Mouse (Mus musculus) left cerebral cortex, postnatal 14 days (tissue): ENCODE data around the gene Insl3. TPM values are rescaled to one million over a fixed set of nuclear protein-coding genes. Genes with fewer than 3 reads are reported as not detected.
"Not testable (repeated sequence)": the region's sequence is repeated elsewhere in the genome, so short reads cannot be mapped to it uniquely, and the experiment has no call there.

Experiments used
- DNase-seq, 2 experiments: peaks; one replicate each; pipeline ENCODE4 v3.0.0; 2021 to 2022; ENCODE audit warnings: low spot score in 2 of 2, mixed read lengths in 1 of 2
- intact Hi-C: fragments of 180-260 bp; cut with DNase I; formaldehyde crosslinking; loops from one replicate; pipeline ENCODE4 v1.15.1; 2025
- total RNA-seq, 2 experiments: library from RNA; stranded (reverse); gene quantifications; 2 replicates each; pipeline ENCODE4 v1.2.3; 2021

Gene Insl3
- total RNA-seq, 2 experiments from 2014 or later, result 1.8 to 2.8 TPM

DNA sequence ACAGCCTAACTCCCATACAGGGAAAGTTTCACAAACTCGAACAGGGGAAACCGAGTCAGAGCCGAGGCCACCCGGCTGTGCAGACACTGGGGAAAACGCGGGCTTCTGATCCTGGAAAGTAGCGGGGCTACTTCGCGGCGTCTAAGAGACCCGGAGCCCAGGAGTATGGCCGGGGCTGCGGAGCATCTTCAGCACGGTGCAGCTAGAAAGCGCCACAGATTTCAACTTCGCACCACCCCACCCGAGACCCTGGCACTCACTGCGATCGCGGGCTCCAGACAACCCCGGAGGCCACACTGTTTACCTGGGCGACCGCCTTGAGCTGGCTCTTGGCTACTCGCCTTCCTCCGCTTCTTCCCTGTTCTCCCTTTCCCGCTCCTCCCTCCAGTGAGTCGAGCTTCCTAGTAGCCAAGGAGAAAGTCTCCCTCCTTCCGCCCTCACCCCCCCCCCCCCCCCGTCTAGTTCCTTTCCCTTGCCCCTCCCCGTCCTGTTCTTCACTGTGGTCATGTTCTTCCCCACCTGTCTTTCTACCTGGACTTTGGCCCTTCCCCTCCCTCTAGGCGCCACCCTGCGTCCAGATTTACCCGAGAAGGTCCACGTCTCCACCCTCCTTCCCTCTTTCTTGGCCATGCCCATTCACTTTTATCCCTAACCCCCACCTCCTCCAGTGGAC, 12.5 kb downstream of the Insl3 start, which contains the start of gene B3gnt3:
B3gnt3 (minus strand) TSS at position 376 of the 673 bp plus-strand sequence.
- intact Hi-C loops, result no loop called here
- DNase-seq, result no peak

DNA sequence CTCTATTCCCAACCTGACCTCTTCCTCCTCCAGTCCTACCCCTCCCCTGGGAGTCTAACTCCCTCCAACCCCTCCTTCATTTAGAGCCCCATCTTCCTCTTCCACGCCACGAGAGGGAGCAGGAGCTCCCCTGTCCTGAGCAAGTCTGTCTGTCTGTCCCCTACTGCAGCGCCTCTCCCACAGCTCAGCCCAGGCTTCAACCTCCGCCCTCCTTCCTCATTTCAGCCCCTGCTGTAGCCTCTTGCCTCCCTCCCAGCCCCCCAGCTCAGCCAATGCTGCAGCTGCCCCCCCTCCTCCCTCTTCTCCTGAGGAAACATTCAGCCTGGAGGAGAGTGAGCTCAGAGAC, 13.0 kb downstream of the Insl3 start:
- intact Hi-C loops, result no loop called here
- DNase-seq, result no peak

DNA sequence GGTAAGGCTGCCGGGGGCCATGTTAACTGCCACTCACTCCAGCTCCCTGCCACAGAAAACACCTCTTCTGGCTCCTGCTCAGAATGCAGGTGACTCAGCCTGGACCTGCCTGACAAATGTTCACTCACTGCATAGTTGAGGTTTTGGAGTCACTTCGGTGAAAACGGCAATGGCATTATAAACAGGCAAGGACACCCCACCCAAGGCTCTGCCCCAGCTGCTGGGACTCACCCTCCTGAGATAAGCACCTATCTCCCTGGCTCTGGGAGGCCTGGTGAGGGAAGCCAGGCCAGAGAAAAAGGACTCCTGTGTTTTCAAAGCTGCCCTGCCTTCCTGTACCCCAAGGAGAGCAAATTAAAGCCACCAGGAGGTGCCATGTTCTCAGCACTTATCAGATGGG, 13.9 kb downstream of the Insl3 start:
- no peak for DNase-seq
- intact Hi-C loops, result no loop called here

GRCm38 (mm10) chr8:71703400-71703799, 14.4 kb downstream of the Insl3 start:
- intact Hi-C loops, DNase-seq: not testable (repeated sequence)

DNA sequence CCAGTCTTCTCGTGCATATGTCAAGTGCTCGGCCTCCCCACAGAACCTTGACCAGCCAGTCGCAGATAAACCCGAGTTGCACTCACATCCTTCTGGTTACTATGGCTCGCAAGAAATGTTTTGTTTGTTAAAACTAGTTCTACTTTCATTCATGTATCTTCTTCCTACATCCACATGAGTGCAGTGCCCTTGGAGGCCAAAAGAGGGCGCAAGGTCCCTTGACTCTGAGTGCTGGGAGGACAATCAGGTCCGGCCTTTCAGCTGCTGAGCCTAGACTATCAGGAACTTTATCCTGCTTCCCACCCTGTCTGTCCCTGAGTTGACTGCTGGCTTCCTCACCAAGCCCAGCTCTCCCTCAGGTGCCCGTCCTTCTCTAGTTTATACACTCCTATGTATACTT, 18.9 kb downstream of the Insl3 start:
- intact Hi-C loops, result no loop called here
- DNase-seq, result peak; percentile 65 to 76

DNA sequence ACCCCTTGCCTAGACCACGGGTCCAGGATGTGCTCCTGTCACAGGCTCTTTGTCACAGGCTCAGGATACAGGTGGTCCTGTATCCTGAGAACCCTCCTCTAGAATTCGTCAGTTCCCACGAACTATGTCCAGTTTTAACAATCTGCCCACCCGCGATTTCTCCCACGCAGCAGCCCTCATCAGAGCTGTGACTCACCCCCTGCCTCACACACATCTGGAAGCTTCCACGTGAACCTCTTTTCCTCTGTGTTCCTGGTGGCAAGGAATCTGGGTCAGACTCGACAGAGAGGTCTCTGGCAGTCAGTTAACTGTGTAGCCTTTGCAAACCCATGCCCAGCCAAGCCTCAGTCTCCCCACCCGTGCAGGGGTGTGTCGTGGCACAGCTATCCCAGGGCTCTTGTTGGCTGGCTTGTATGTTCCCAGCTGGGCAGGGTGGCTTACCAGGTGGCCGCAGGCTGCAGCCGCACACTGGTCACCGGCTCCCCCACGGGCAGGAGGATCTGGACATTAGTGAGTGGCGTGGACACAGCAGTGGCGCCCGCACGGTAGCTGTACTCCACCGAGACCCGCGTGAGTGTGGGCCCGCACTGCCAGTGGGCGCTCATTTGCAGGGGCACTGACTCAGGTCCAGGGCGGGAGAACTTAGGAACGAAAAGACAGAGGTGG, 20.3 kb downstream of the Insl3 start:
- intact Hi-C loops, result no loop called here
- DNase-seq, result no peak

GRCm38 (mm10) chr8:71709800-71710446, 20.9 kb downstream of the Insl3 start:
- DNase-seq, result peak; percentile 90 to 91
- intact Hi-C loops, result no loop called here

DNA sequence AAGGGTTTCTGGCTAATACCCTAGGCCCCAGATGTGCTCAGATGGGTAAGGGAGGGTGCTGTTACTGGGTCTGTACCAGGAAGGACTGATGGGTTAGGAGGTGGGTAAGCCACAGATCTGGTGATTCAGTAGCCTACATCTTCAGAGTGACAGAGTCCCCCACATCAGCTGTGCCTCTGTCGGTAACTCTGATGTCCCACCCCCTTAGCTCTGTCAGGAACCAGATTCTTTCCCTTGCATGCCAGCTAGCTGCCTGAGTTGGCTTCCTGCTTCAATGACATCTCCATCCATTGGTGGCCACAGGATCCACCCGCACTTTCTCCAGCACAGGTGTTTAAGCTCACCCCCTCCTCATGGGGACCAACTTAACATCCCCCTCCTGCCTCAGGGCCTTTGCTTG, 22.6 kb downstream of the Insl3 start:
- intact Hi-C loops, result no loop called here
- DNase-seq, result no peak

GRCm38 (mm10) chr8:71715531-71715930, 26.5 kb downstream of the Insl3 start:
- intact Hi-C loops, result no loop called here
- DNase-seq, result no peak

- no peak for DNase-seq
- intact Hi-C loops, result no loop called here
Measured at GRCm38 (mm10) chr8:71716561-71717053, 27.6 kb downstream of the Insl3 start.

GRCm38 (mm10) chr8:71717096-71717495, 28.1 kb downstream of the Insl3 start:
- intact Hi-C loops, result no loop called here
- no peak for DNase-seq

DNA sequence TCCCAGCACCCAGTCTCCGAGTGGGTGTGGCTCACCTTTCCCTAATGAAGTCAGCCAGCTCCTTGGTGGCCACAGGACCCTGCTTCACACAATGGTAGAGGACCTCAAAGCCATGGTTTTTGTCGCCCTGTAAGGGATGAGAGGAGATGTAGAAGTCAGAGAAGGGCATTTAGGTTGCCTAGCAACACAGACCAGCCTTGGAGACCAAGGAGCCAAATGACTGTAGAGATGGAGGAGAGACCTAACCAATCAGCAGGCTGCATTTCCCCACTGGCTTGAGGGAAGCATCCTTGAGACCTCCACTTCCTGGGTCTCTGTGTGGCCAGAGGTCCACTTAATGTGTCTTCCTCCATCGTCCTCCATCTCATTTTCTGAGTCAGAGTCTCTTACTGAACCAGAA, 29.2 kb downstream of the Insl3 start:
- DNase-seq, result no peak
- intact Hi-C loops, result no loop called here

DNA sequence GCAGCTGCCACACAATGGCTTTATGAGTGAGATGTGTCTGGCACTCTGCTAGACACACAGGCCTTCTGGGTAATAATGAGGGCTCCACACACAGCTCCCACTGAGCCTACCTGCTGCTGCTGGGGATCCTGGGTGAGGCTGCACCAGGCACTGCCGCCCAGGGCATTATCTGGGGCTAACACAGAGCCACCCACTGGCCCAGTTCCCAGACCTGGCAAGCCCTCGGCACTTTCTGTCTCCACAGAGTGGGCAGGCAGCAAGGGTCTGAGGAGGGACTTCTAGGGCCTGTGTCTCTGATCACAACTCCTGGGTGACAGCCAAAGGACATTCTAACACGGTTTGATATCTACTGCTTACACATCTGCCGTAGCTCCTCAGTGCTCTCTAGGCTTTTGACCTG, 30.2 kb downstream of the Insl3 start:
- DNase-seq, result no peak
- intact Hi-C loops, result no loop called here

- intact Hi-C loops, result loop anchor here (5.0 kb wide), 1 partner anchor 48 kb away; the partner anchor contains the start of gene Unc13a
- peak; percentile 86 to 94 for DNase-seq
Measured at GRCm38 (mm10) chr8:71719928-71720457, 31.0 kb downstream of the Insl3 start.

DNA sequence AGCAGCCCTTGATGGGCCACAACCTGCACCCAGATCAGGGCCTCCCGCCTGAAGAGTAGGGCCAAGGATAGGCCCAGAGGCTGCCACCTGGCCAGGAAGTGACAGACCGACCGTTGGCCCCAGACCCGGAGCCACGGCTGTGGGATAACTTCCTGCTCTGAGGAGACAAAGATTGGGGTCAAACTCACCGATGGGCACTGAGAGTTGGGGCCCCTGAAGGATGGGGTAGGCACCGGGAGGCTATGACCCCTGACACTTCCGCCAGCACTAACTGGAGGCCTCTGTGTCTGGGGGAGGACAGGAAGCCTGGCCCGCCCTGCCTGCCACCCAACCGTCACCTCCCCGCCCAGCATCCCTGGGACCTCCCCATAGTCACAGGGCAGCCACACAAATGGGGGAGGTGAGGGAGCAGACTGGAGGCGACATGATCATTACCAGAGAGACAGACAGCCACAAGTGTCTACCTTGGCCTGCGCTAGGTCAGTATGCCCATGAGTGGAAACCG, 34.1 kb downstream of the Insl3 start:
- DNase-seq, result no peak
- intact Hi-C loops, result loop anchor here (5.0 kb wide), 1 partner anchor 51 kb away; the partner anchor contains the start of gene Unc13a

GRCm38 (mm10) chr8:71724389-71724788, 35.4 kb downstream of the Insl3 start:
- no peak for DNase-seq
- intact Hi-C loops, result loop anchor here (5.0 kb wide), 1 partner anchor 52 kb away; the partner anchor contains the start of gene Unc13a

DNA sequence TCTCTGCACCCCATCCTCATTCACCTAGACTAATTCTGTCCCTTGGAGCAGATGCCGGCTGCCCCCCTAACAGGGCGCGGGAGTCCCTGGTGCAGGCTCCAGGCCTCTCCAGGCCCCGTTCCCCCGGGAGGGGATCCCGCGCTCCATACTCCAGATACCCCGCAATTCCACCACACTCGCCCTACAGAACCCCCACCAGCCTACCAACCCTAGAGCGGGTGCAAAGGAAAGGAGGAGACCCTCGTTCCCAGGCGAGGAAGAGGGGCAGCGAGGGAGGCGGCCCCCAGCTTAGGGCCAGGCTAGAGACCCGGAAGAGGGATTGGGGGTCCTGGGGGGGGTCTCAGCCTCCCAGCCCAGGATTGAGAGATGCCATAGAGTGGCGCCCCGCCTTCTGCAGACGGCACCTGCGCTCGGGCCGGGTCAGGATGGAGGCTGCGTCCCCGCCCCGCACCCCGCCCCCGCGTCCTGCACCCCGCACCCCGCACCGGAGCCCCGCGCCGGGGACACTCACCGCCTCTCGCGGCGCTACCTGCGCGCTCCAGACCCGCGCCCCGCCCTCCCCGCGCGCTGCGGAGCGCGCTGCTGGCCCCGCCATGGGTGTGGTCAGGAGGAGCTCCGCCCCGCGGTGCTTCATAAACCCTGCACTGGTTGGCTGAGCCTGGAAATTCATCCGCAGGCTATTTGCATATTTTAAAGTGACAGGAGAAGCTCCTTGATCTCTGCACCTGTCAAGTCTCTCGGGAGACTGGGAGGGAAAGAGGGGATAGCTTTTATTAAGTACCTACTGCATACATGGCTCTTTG, 36.3 kb downstream of the Insl3 start, which contains the start of gene Fcho1:
Fcho1 (minus strand) TSS at position 595 of the 803 bp plus-strand sequence.
- DNase-seq, result peak; percentile 87 to 91

GRCm38 (mm10) chr8:71728240-71728785, 39.3 kb downstream of the Insl3 start:
- intact Hi-C loops, result no loop called here
- no peak for DNase-seq

More for the DNA sequence above, 36.3 kb downstream of the Insl3 start, which contains the start of gene Fcho1:
- intact Hi-C loops, result no loop called here
